Mouse (Mus musculus) left cerebral cortex, adult 9 months (tissue): Measurements from ENCODE around the gene Gm5728.
"Not testable (repeated sequence)": the region's sequence is repeated elsewhere in the genome, so short reads cannot be mapped to it uniquely, and the experiment has no call there.

Experiments
- DNase-seq, 2 experiments: peaks; one replicate each; pipeline ENCODE4 v3.0.0; 2022; ENCODE audit warnings: low spot score in 2 of 2

Gm5728 gene

DNA sequence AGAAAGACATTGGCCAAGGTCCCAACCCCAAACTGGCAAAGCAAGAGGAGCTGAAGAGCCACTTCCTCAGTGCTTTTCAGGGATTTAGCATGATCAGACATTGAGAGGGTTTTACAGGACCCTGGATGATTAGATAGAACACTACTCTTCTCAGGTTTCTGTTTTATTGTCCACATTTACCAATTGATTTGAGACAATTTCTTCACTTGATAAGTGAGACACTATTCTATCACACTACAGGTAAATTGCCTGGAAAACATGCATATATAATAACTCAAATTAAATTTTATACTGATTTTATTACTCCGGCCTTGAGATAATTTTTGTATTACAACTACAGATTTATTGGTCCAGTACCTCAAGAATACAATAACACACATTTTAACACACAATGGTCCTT, at the start of gene Gm5728:
Gm5728 (minus strand) TSS at position 101 of the 400 bp plus-strand sequence.
- DNase-seq: not testable (repeated sequence)

DNA sequence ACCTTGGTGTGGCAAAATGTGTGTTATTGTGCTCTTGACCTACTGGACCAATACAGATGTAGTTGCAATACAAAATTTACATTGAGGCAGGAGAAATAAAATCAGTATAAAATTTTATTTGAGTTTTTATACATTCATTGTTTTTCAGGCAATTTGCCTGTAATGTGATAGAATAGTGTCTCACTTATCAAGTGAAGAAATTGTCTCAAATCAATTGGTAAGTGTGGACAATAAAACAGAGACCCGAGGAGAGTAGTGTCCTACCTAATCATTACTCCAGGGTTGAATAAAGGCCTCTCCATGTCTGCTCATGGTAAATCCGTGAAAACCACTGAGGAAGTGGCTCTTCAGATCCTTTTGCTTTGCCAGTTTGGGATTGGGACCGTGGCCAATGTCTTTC, 42.4 kb upstream of the Gm5728 start, which contains the start of gene Vmn1r100:
Vmn1r100 (plus strand) TSS at position 301 of the 400 bp plus-strand sequence.
- DNase-seq: not testable (repeated sequence)

DNA sequence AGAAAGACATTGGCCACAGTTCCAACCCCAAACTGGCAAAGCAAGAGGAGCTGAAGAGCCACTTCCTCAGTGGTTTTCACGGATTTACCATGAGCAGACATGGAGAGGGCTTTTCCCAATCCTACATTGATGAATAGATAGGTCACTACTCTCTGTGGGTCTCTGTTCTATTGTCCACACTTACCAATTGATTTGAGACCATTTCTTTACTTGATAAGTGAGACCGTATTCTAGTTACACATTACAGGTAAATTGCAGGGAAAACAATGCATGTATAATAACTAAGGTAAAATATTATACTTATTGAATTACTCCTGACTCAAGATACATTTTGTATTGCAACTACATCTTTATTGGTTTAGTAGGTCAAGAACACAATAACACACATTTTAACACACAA, 41.2 kb downstream of the Gm5728 start, which contains the start of gene Gm4133:
Gm4133 (minus strand) TSS at position 101 of the 400 bp plus-strand sequence.
- DNase-seq: not testable (repeated sequence)
